Mouse (Mus musculus) liver, postnatal 0 days (tissue): Measurements from ENCODE around the gene Csad. TPM values are rescaled to one million over a fixed set of nuclear protein-coding genes. Genes with fewer than 3 reads are reported as not detected.

ENCODE experiments used
- ATAC-seq: fragments of 200-750 bp; cut with Nextera tagmentation; 2 replicates; pipeline ENCODE4 v1.8.0; 2017; ENCODE audit warnings: mild to moderate bottlenecking, moderate library complexity
- DNase-seq: peaks from one replicate; pipeline ENCODE4 v3.0.0-alpha.2; 2016
- H3K27ac ChIP-seq: fragments of 300-500 bp; sonication (generic); 2 replicates; pipeline ENCODE4 v1.5.1; 2014; ENCODE audit warnings: antibody characterized with exemption, moderate library complexity, mild to moderate bottlenecking, low read depth
- H3K27me3 ChIP-seq: fragments of 300-500 bp; sonication (generic); 2 replicates; pipeline ENCODE4 v1.6.1; 2014; ENCODE audit warnings: low read length, control low read depth, mixed read lengths; ENCODE audit not compliant: insufficient read depth
- H3K36me3 ChIP-seq: fragments of 300-500 bp; sonication (generic); replicated peaks from 2 replicates; pipeline ENCODE4 v1.6.1; 2014; ENCODE audit warnings: mild to moderate bottlenecking, control low read depth, low read length, moderate library complexity, mixed read lengths; ENCODE audit not compliant: insufficient read depth
- H3K4me1 ChIP-seq: fragments of 300-500 bp; sonication (generic); 2 replicates; pipeline ENCODE4 v1.6.1; 2014; ENCODE audit warnings: antibody characterized with exemption, mild to moderate bottlenecking, control low read depth; ENCODE audit not compliant: insufficient read depth
- H3K4me2 ChIP-seq: fragments of 300-500 bp; sonication (generic); 2 replicates; pipeline ENCODE4 v1.6.1; 2014; ENCODE audit warnings: low read depth, mild to moderate bottlenecking, low read length, moderate library complexity, mixed read lengths
- H3K4me3 ChIP-seq: fragments of 300-500 bp; sonication (generic); 2 replicates; pipeline ENCODE4 v1.5.1; 2014; ENCODE audit warnings: low read depth, low read length
- H3K9ac ChIP-seq: fragments of 300-500 bp; sonication (generic); replicated peaks from 2 replicates; pipeline ENCODE4 v1.6.1; 2014; ENCODE audit warnings: mild to moderate bottlenecking, moderate library complexity
- H3K9me3 ChIP-seq: fragments of 300-500 bp; sonication (generic); 2 replicates; pipeline ENCODE4 v1.6.1; 2016; ENCODE audit warnings: mild to moderate bottlenecking, control low read depth, low read length, mixed read lengths
- CTCF ChIP-seq: sonication (generic); IDR thresholded peaks from 2 replicates; pipeline ENCODE4 v1.5.1; 2016; ENCODE audit warnings: antibody characterized with exemption, low read depth
- EP300 ChIP-seq: IDR thresholded peaks from 2 replicates; pipeline ENCODE4 v1.6.1; 2016; ENCODE audit warnings: antibody characterized with exemption, low read depth, mild to moderate bottlenecking
- WGBS: fragments of 180-500 bp; shearing (Covaris S2); extraction: QIAGEN DNeasy Blood & Tissue Kit; methylation state at CpG from one replicate; pipeline ENCODE4 v1.1.7; 2014; ENCODE audit not compliant: insufficient replicate concordance; 5-methylcytosine and 5-hydroxymethylcytosine counted together
- polyA plus RNA-seq: library from polyadenylated mRNA; unstranded; fragments of >200 nt; fragmentation: Nextera tagmentation; extraction: Ambion mirVana; gene quantifications from 2 replicates; pipeline ENCODE4 v1.2.1, GENCODE M21; 2015

Gene Csad
- polyA plus RNA-seq, 1 experiment from 2014 or later = 243 TPM

GRCm38 (mm10) chr15:102217325-102217724 lies 12.8 kb upstream of the Csad start:
- no peaks in the 10 kb centered on the region for H3K4me1 ChIP-seq
- DNase-seq (no peak), ATAC-seq (no peak)
- H3K36me3 ChIP-seq = peaks cover 22% of the 10 kb centered on the region
- H3K9ac ChIP-seq = no peak overlapping the region
- H3K9me3 ChIP-seq = no peaks in the 10 kb centered on the region
- H3K27ac ChIP-seq = no peak overlapping the region
- 0 out of 2 replicates have a peak, but pooled peaks cover 2% of the 10 kb centered on the region for H3K27me3 ChIP-seq
- WGBS = 92% methylated on average over 7 of the region's 7 CpGs
- TF ChIP-seq EP300 = no peak
- TF ChIP-seq CTCF = no peak
- no peak overlapping the region for H3K4me2 ChIP-seq
- H3K4me3 ChIP-seq = no peak overlapping the region

GRCm38 (mm10) chr15:102216459-102217228 lies 12.1 kb upstream of the Csad start:
- no peak for TF ChIP-seq EP300
- TF ChIP-seq CTCF = no peak
- 79% methylated on average over 16 of the region's 16 CpGs for WGBS
- no peak for ATAC-seq

GRCm38 (mm10) chr15:102215624-102216023 lies 11.1 kb upstream of the Csad start:
- no peak overlapping the region for H3K4me2 ChIP-seq
- H3K36me3 ChIP-seq = peaks cover 32% of the 10 kb centered on the region
- no peak overlapping the region for H3K4me3 ChIP-seq
- no peak for DNase-seq
- ATAC-seq = no peak
- H3K9me3 ChIP-seq = no peaks in the 10 kb centered on the region
- no peak for TF ChIP-seq EP300
- TF ChIP-seq CTCF = no peak
- no peaks in the 10 kb centered on the region for H3K27me3 ChIP-seq
- no peak overlapping the region for H3K9ac ChIP-seq
- H3K27ac ChIP-seq = no peak overlapping the region
- 79% methylated on average over 6 of the region's 6 CpGs for WGBS
- no peaks in the 10 kb centered on the region for H3K4me1 ChIP-seq

More at GRCm38 (mm10) chr15:102216459-102217228, 12.1 kb upstream of the Csad start:
- no peak overlapping the region for H3K4me3 ChIP-seq
- H3K27me3 ChIP-seq = no peaks in the 10 kb centered on the region
- no peaks in the 10 kb centered on the region for H3K9me3 ChIP-seq
- H3K27ac ChIP-seq = no peak overlapping the region
- peaks cover 27% of the 10 kb centered on the region for H3K36me3 ChIP-seq
- DNase-seq = no peak
- H3K4me1 ChIP-seq = no peaks in the 10 kb centered on the region
- H3K9ac ChIP-seq = no peak overlapping the region
- no peak overlapping the region for H3K4me2 ChIP-seq

DNA sequence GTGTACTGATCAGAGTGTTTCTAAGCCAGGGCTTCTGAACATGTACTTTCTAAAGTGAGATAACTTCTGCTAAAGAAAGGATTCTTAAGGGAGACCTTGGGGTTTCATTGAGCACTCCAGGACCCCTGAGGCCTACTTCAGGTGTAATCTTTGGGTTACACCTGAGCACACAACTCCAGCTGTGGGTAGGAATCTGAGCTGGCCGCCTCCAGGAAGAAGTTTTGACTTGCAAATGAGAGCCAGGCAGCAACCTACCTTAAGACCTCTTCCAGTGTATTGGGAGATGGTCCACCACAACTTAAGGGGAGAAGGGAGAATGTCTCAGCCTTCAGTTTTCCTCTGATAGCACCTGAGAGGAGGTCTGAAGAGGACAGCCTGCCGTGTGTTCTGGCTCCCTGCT lies 9.6 kb upstream of the Csad start:
- H3K4me2 ChIP-seq = no peak overlapping the region
- no peaks in the 10 kb centered on the region for H3K27me3 ChIP-seq
- no peak overlapping the region for H3K9ac ChIP-seq
- H3K36me3 ChIP-seq = peaks cover 42% of the 10 kb centered on the region
- ATAC-seq (no peak), DNase-seq (no peak)
- no peaks in the 10 kb centered on the region for H3K4me1 ChIP-seq
- H3K27ac ChIP-seq = no peak overlapping the region
- WGBS = 74% methylated on average over 2 of the region's 2 CpGs
- no peak overlapping the region for H3K4me3 ChIP-seq
- no peaks in the 10 kb centered on the region for H3K9me3 ChIP-seq
- TF ChIP-seq CTCF = no peak
- TF ChIP-seq EP300 = no peak

- ATAC-seq = no peak
- peaks cover 58% of the 10 kb centered on the region for H3K36me3 ChIP-seq
Observed at GRCm38 (mm10) chr15:102211895-102212294, 7.4 kb upstream of the Csad start.

GRCm38 (mm10) chr15:102210816-102211215 lies 6.3 kb upstream of the Csad start:
- Histone ChIP-seq H3K4me2 (no peak overlapping the region), H3K9ac (no peak overlapping the region), H3K4me3 (no peak overlapping the region), H3K36me3 (peaks cover 64% of the 10 kb centered on the region), H3K9me3 (no peaks in the 10 kb centered on the region), H3K4me1 (peaks cover 13% of the 10 kb centered on the region), H3K27me3 (no peaks in the 10 kb centered on the region), H3K27ac (no peak overlapping the region)
- 91% methylated on average over 4 of the region's 4 CpGs for WGBS
- ATAC-seq = peak; percentile 53
- no peak for DNase-seq
- TF ChIP-seq CTCF (no peak), EP300 (no peak)

More at GRCm38 (mm10) chr15:102211895-102212294, 7.4 kb upstream of the Csad start:
- TF ChIP-seq EP300 = no peak
- no peak for TF ChIP-seq CTCF
- Histone ChIP-seq H3K4me2 (no peak overlapping the region), H3K4me3 (no peak overlapping the region), H3K9ac (no peak overlapping the region), H3K9me3 (no peaks in the 10 kb centered on the region), H3K27ac (no peak overlapping the region), H3K4me1 (peaks cover 11% of the 10 kb centered on the region; the same call in 1 of the 2 replicates), H3K27me3 (no peaks in the 10 kb centered on the region)
- WGBS = 78% methylated on average over 6 of the region's 6 CpGs
- no peak for DNase-seq
